Mouse (Mus musculus): ENCODE data around the gene Xlr5c. TPM values are rescaled to one million over a fixed set of nuclear protein-coding genes. Genes with fewer than 3 reads are reported as not detected.
"Not testable (repeated sequence)": the region's sequence is repeated elsewhere in the genome, so short reads cannot be mapped to it uniquely, and the experiment has no call there.

Xlr5c gene
- not detected in 2 replicates for polyA plus RNA-seq (2012; rRNA removed)
- not detected in 2 replicates for polyA plus RNA-seq (2014; fragmentation: Nextera tagmentation; extraction: Ambion mirVana)

DNA sequence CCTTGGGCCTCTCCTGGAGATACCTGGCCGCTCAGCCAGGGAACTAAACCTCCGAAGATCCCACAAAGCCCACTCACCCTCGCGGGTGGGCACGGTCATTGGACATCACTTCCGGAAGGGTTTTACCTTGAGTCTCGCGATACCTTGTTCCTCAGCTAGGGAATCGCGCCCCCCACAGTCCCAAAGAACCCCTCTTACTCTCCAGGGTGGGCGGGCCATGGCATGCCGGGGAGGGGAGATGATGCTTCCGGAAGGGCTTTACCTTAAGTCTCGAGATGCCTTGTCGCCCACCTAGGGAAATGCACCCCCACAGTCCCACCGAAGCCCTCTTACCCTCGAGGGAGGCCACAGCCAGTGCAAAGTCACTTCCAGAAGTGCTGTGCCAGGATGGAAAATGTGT, at the start of gene Xlr5c, which contains the start of gene Xlr5a:
Xlr5c (minus strand) TSS at position 101 of the 400 bp plus-strand sequence.
Xlr5a (minus strand) TSS at position 101 of the 400 bp plus-strand sequence.
- H3K27me3 ChIP-seq (ENCODE audit: control insufficient read depth, insufficient read depth, low read length); H3K4me2 ChIP-seq (ENCODE audit: low read depth); H3K36me3 ChIP-seq (replicated peaks; ENCODE audit: control insufficient read depth, insufficient read depth, low read depth); H3K9me3 ChIP-seq (ENCODE audit: control insufficient read depth, low read length); H3K4me3 ChIP-seq (ENCODE audit: insufficient read depth in 1 of 2, low read depth in 2 of 2, low read length in 2 of 2); H3K27ac ChIP-seq; H3K4me1 ChIP-seq (replicated peaks; ENCODE audit: control insufficient read depth in 2 of 2, insufficient read depth in 2 of 2, low read length in 1 of 2); H3K9ac ChIP-seq (replicated peaks); DNase-seq (ENCODE audit: low read depth in 3 of 3, low spot score in 3 of 3); ATAC-seq (ENCODE audit: insufficient read depth): not testable (repeated sequence)
- WGBS (ENCODE audit: insufficient replicate concordance) = 72% methylated on average over 12 of the region's 17 CpGs

GRCm38 (mm10) chrX:73342483-73342895, 49.7 kb upstream of the Xlr5c start, which contains the start of gene Zfp275:
TSS of gene Zfp275 (plus strand) at chrX:73342621.
- peak in 2 of 3 experiments; percentile 28 to 31 for DNase-seq (ENCODE audit: low read depth in 3 of 3, low spot score in 3 of 3)
- Histone ChIP-seq H3K4me3 (ENCODE audit: insufficient read depth in 1 of 2, low read depth in 2 of 2, low read length in 2 of 2) (peak within 1 kb of the TSS; percentile 48 to 61), H3K36me3 (replicated peaks; ENCODE audit: control insufficient read depth, insufficient read depth, low read depth) (no peaks in the 10 kb centered on the region), H3K9ac (replicated peaks) (peak within 1 kb of the TSS; percentile 52), H3K4me1 (replicated peaks; ENCODE audit: control insufficient read depth in 2 of 2, insufficient read depth in 2 of 2, low read length in 1 of 2) (peaks cover 0 to 7% of the 10 kb centered on the region in 2 experiments; a peak in 2 of 4 replicates), H3K4me2 (ENCODE audit: low read depth) (peak within 1 kb of the TSS; percentile 59), H3K9me3 (ENCODE audit: control insufficient read depth, low read length) (no peaks in the 10 kb centered on the region), H3K27ac (no peak within 1 kb of the TSS), H3K27me3 (ENCODE audit: control insufficient read depth, insufficient read depth, low read length) (no peaks in the 10 kb centered on the region; the same call in 1 of the 2 replicates)
- ATAC-seq (ENCODE audit: insufficient read depth) = peak; percentile 77
- WGBS (ENCODE audit: insufficient replicate concordance) = 15% methylated on average over 37 of the region's 37 CpGs
- TF ChIP-seq EP300 (IDR thresholded peaks at IDR 0.05; ENCODE audit: low read depth) (no peak), CTCF (IDR thresholded peaks at IDR 0.05; ENCODE audit: low read depth) (no peak)

GRCm38 (mm10) chrX:73342068-73342467, 49.3 kb upstream of the Xlr5c start:
- H3K27me3 ChIP-seq (ENCODE audit: control insufficient read depth, insufficient read depth, low read length) = no peaks in the 10 kb centered on the region; the same call in 1 of the 2 replicates
- DNase-seq (ENCODE audit: low read depth in 3 of 3, low spot score in 3 of 3) (no peak), ATAC-seq (ENCODE audit: insufficient read depth) (no peak)
- H3K4me2 ChIP-seq (ENCODE audit: low read depth) = peak overlapping the region; percentile 59
- no peaks in the 10 kb centered on the region for H3K9me3 ChIP-seq (ENCODE audit: control insufficient read depth, low read length)
- no peak overlapping the region for H3K9ac ChIP-seq (replicated peaks)
- WGBS (ENCODE audit: insufficient replicate concordance) = 36% methylated on average over 3 of the region's 3 CpGs
- TF ChIP-seq EP300 (IDR thresholded peaks at IDR 0.05; ENCODE audit: low read depth) (no peak), CTCF (IDR thresholded peaks at IDR 0.05; ENCODE audit: low read depth) (no peak)
- peak overlapping the region in 1 of 2 experiments; percentile 48; a peak in 1 of 4 replicates for H3K4me3 ChIP-seq (ENCODE audit: insufficient read depth in 1 of 2, low read depth in 2 of 2, low read length in 2 of 2)
- peaks cover 0 to 7% of the 10 kb centered on the region in 2 experiments; a peak in 2 of 4 replicates for H3K4me1 ChIP-seq (replicated peaks; ENCODE audit: control insufficient read depth in 2 of 2, insufficient read depth in 2 of 2, low read length in 1 of 2)
- H3K27ac ChIP-seq = no peak overlapping the region
- H3K36me3 ChIP-seq (replicated peaks; ENCODE audit: control insufficient read depth, insufficient read depth, low read depth) = no peaks in the 10 kb centered on the region

GRCm38 (mm10) chrX:73341473-73341872, 48.7 kb upstream of the Xlr5c start:
- Histone ChIP-seq H3K4me3 (ENCODE audit: insufficient read depth in 1 of 2, low read depth in 2 of 2, low read length in 2 of 2) (no peak overlapping the region), H3K9me3 (ENCODE audit: control insufficient read depth, low read length) (no peaks in the 10 kb centered on the region), H3K9ac (replicated peaks) (no peak overlapping the region), H3K36me3 (replicated peaks; ENCODE audit: control insufficient read depth, insufficient read depth, low read depth) (no peaks in the 10 kb centered on the region), H3K27me3 (ENCODE audit: control insufficient read depth, insufficient read depth, low read length) (no peaks in the 10 kb centered on the region; the same call in 1 of the 2 replicates), H3K27ac (no peak overlapping the region), H3K4me2 (ENCODE audit: low read depth) (no peak overlapping the region), H3K4me1 (replicated peaks; ENCODE audit: control insufficient read depth in 2 of 2, insufficient read depth in 2 of 2, low read length in 1 of 2) (peaks cover 0 to 7% of the 10 kb centered on the region in 2 experiments; a peak in 2 of 4 replicates)
- DNase-seq (ENCODE audit: low read depth in 3 of 3, low spot score in 3 of 3) = no peak
- TF ChIP-seq CTCF (IDR thresholded peaks at IDR 0.05; ENCODE audit: low read depth) (no peak), EP300 (IDR thresholded peaks at IDR 0.05; ENCODE audit: low read depth) (no peak)
- WGBS (ENCODE audit: insufficient replicate concordance) = 9% methylated on average over 1 of the region's 1 CpGs
- no peak for ATAC-seq (ENCODE audit: insufficient read depth)

DNA sequence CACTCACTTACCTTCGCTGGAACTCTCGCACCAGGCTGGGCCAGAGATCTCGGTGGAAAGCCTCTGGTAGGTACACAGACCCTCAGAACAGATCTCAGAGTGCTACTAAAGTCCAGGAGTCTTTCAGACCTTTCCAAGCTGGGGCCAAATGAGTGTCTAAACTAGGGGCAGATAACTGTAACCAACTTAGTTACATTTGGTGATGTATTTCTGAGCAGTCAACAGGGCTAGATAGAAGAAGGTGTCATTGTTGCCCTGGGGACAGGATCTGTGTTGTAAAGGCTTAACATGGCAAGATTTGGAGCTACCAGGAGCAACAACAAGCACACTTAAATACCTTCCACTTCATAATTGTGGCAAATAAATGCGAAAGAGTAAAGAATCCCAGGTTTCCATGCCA, 44.0 kb upstream of the Xlr5c start, which contains the start of gene Gm45015:
Gm45015 (minus strand) TSS at position 101 of the 400 bp plus-strand sequence.
- no peaks in the 10 kb centered on the region for H3K9me3 ChIP-seq (ENCODE audit: control insufficient read depth, low read length)
- no peak for DNase-seq (ENCODE audit: low read depth in 3 of 3, low spot score in 3 of 3)
- no peak within 1 kb of the TSS for H3K27ac ChIP-seq
- no peak within 1 kb of the TSS for H3K4me2 ChIP-seq (ENCODE audit: low read depth)
- no peaks in the 10 kb centered on the region for H3K36me3 ChIP-seq (replicated peaks; ENCODE audit: control insufficient read depth, insufficient read depth, low read depth)
- H3K27me3 ChIP-seq (ENCODE audit: control insufficient read depth, insufficient read depth, low read length) = no peaks in the 10 kb centered on the region; the same call in 1 of the 2 replicates
- WGBS (ENCODE audit: insufficient replicate concordance) = 59% methylated on average over 4 of the region's 4 CpGs
- H3K4me1 ChIP-seq (replicated peaks; ENCODE audit: control insufficient read depth in 2 of 2, insufficient read depth in 2 of 2, low read length in 1 of 2) = peaks cover 0 to 2% of the 10 kb centered on the region in 2 experiments; a peak in 1 of 4 replicates
- no peak within 1 kb of the TSS for H3K9ac ChIP-seq (replicated peaks)
- no peak for TF ChIP-seq CTCF (IDR thresholded peaks at IDR 0.05; ENCODE audit: low read depth)
- no peak for TF ChIP-seq EP300 (IDR thresholded peaks at IDR 0.05; ENCODE audit: low read depth)
- no peak for ATAC-seq (ENCODE audit: insufficient read depth)
- no peak within 1 kb of the TSS for H3K4me3 ChIP-seq (ENCODE audit: insufficient read depth in 1 of 2, low read depth in 2 of 2, low read length in 2 of 2)

Data from liver, embryonic 14.5 days (tissue).